Mouse (Mus musculus) G1E-ER4 (cell line): ENCODE data around the gene Brd2. TPM values are rescaled to one million over a fixed set of nuclear protein-coding genes. Genes with fewer than 3 reads are reported as not detected.

ENCODE experiments used
- GATA1 ChIP-seq: IDR thresholded peaks from one replicate; pipeline ENCODE4 v1.8.0; 2012; ENCODE audit warnings: low read length, inconsistent platforms
- polyA plus RNA-seq: library from polyadenylated mRNA; stranded (reverse); fragments of >175 nt; gene quantifications from 2 replicates; pipeline ENCODE4 v1.2.3, GENCODE M21; 2012

Gene Brd2
- polyA plus RNA-seq, 1 experiment = 215 TPM

DNA sequence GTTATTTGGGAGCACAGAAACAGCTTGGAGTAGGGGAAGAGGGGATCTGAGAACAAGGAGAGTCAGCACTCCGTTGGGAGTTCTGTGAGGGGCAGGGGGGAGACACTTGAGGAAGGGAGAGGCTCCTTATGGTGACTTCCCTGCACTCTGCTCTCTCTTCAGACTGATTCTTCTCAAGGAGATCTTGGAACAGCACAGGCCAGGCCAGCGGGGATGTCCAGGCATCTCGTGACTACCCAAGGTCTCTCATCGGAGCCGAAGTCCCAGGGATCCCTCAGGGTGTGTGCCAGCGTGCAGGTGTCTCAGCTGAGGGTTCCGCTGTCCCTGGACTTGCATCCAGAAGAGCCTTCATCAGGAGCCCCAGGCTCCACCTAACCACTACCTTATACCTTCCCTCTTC, 16.2 kb upstream of the Brd2 start:
- no peak for TF ChIP-seq GATA1

DNA sequence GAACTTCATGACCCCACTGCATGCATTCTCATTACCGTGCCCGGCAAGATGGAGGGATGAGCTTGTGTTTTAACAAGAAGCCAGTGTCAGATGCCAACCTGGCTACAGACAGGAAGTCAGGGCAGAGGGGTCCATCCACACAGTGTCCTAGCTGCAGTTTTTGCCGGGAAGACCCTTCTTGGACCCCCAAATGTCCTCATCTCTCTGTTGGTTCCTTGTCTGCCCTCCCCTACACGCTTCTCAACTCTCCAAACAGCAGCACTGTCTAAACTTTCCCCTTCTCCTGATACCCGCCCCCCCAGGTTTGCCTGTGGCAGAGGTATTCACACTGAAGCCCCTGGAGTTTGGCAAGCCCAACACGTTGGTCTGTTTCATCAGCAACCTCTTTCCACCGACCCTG, 15.2 kb upstream of the Brd2 start:
- TF ChIP-seq GATA1 = no peak

DNA sequence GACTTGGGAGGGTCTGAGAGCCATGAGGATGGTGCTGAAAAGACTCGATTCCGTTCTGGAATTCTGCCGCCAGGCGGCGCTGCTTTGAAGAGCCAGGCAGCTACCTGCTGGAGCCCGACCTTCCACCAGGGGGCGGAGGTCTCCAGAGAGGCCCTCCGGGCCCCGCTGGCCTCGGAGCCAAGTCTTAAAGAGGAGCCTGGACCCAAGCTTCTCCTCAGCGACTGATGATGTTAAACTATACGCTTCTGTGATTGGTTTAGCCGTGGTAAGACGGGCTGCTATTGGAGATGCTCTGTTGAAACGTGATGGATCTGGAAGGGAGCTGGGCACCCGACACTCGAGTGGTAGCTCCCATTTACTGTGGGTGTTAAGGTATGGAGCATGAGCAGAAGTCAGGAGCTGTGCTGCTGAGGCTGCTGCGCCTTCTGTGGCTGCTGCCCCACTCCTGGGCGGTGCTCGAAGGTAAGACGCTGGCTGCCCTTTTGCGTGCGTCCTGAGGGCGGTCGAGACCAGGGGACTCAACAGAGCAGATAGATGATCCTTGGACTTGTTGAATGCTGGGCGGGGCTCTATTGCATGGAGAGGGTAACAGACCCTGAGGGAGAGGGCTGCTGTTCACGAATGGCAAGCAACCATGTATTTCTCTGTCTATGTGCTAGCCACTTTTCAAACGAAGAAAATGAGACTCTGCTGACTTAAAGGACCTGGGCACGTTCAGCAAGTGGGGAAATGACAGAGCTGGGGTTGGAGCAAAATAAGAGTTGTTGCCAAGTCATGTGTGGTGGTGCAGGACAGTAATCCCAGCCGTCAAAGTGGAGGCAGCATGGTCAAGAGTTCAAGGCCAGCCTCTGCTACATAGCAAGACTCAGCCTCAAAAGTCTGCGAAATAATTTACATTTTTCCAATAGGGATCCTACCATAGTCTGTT, 13.1 kb upstream of the Brd2 start:
- no peak for TF ChIP-seq GATA1

DNA sequence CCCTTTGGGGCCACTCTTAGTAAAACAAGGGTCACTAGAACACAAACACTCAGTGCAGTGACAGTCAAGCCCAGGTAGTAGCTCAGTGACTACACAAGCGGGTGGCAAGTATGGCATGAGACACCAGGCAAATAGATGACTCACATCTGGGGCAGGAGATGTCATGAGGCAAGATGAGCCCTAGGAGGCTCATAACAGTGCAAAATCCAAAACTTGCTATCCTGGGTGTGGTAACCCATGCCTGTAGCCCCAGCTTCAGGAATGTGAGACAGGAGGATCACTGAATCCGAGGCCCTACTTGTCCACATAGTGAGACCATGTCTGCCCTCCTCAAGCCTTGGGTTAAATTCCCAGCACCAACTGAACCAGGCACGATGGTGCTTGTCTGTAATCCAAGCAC, 12.0 kb upstream of the Brd2 start:
- TF ChIP-seq GATA1 = no peak

DNA sequence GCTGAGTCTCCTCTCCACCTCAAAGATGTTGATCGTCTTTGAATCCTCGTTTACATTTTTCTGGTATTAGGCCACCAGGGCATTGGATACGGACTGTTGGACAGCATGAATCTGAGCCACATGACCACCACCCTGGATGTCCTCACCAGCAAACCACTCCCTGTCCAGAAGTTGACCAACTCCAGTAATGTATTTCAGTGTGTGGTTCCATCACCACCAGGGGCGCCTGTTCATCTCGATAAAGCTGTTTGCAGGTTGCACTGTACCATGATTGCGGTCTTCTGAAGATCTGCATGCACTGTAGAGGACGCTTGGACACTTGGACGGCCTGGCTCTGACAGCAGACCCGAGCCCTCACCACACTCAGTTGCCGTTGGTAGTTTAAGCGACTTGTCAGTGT, 10.9 kb upstream of the Brd2 start:
- TF ChIP-seq GATA1 = no peak

DNA sequence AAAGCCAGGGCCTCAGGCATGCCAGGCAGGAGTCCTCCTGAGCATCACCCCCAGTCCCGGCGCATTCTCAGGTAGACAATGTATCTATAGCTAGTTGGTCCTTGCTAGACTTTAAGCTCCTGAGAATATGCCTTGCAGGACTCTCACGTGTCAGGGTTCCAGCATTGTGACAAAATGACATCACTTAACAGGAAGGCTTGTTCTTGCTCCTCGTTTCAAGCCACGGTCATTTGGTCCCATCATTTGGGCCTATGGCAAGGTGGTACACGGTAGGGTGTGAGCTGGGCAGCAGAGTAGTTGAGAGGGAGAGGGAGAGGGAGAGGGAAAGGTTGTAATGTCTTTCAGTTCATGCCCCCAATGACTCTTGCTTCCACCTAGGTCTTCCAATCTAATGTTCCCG, 9.5 kb upstream of the Brd2 start:
- no peak for TF ChIP-seq GATA1

DNA sequence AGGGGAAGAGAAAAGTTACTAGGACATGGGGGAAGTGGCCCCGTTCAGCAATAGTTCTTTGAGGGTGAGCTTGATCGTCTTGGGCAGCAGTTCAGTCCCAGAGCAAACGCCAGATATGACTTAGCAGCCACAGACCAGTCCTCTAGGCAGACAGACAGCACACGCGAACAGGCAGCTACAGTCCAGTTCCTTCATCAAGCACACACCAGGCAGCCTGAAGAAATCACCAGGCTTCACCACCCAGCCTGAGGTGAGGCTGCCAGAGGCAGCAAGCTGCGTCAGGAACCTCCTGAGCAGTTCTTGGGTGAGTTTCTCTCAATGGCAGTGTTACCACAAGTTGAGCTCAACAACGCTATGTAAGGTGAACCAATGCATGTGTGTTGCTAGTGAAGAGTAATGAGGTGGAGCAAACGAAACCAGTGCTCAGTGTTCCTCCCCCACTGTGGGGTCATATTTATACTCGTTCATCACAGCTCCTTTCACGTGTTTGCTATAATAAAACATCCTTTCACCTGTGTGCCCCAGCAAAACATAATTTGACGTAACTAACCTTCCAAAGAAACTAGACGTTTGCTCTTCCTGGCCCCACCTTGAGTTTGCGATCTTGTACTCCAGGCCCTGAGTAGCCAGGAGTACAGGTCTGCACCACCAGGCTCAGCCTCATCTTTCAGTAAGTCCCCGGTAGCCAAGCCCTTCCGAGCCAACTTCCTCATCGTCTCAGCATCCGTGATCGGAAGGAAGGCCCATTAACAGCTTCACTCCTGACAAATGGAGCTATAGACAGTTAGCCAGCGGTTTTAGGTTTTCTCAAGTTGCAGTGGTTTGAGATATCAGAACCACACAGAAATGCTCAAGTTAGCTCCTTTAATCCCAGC, 7.9 kb upstream of the Brd2 start:
- no peak for TF ChIP-seq GATA1

DNA sequence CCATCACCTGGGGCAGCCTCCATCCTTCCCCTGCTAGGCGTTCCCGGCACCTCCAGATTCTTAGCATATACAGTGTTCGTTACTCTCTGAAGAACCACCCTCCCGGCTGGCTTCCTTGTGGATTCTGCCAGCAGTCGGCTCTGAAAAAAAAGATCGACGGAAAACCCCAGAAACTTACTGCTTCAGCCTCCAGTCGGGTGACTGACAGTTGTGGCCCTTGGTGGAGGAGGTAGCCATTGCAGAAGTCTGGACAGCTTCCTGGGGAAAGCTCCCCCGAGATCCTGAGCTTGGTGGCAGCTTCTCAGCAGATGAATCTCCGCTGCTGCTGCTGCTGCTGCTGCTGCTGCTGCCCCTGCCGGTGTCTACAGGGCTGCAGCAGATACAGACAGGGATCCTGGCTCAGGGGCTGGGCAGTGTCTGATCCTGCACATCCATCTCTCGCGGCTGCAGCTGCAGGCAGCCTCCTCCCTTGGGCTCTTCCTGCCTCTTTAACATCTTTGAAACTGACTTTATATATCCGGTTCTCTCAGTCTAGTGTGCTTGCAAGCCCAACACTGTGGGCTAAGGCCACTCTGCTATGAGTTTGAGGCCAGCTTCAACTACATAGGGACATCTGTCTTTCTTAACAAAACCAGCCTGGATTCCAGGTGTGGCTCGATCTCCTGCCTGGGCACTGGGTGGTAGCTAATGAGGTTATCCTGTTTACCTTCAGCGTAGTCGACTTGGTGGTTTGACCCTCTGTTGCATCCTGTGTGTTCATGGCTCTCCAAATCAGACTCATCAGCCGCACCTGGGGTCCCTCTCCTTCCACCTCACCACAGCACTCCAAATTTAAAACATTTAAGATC, 6.7 kb upstream of the Brd2 start:
- no peak for TF ChIP-seq GATA1

DNA sequence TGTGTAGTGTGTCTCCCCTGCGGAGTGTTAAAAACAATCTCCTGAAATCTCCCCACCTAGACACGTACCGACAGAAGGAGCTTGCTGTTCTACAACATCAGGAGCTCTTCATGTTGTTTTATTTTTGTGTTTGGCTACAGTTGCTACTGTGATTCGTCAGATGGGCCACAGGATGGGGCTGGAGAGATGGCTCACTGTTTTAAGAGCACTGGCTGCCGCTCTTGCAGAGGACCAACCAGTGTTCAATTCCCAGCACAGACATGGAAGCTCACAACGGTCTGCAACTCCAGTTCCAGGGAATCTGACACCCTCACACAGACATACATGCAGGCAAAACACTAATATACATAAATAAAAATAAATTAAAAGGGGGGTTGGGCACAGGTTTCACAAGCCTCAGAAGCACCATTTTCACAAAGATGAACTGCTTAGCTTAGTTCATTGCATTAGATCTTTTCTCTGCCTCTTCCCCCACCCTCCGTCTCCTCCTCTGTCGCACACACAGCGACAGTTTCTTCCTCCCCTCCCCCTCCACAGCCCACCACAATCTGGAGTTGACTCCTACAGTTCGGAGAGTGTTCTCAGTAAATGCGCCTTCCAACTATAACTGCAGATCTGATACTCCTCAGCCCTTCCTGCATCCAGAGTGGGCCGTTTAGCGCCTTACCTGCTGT, 6.0 kb upstream of the Brd2 start:
- TF ChIP-seq GATA1 = no peak

DNA sequence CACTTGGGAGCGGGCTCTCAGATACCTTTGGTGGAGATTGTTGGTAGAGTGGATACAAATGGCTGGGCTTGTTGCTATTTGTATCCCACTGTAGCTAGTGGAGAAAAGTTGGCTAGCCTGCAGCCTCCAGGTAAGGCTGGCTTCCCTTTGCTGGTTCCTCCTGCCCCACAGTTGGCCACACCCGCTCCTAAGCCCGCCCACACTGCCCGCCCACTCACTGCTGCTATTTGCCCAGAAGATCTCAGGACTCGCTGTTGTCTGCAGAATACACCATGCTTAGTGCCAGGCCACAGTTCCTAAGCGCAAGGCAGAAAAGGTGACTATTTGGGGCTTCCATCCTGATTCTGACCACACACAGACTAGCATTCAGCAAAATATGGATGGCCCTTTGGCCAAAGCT, 5.0 kb upstream of the Brd2 start:
- no peak for TF ChIP-seq GATA1

DNA sequence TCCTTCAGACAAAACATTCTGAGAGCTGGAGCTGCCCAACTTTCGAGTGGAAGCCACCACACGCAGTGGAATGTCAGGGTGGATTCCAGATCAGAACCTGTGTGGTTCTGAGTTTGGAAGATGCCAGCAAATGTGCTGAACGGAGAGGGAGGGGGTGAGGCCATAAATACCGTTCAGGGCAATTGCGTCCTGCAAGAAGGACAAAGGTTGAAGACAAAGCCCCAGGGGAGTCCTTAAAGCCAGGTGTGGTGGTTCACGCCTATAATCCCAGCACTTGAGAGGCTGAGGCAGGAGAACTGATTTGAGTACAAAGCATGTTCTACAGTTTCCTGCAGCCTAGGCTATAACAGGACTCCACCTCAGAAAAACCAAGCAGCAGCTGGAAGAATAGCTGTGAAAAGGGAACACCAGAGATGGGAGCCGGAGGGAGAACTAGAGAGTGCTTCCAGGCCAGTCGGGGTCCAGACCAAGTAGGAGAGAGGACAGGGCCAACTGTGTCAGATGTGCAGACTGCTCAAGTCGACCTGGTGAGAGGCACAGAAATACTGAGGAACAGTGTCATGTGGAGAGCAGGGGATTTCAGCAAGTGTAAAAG, 4.5 kb upstream of the Brd2 start:
- TF ChIP-seq GATA1 = no peak

DNA sequence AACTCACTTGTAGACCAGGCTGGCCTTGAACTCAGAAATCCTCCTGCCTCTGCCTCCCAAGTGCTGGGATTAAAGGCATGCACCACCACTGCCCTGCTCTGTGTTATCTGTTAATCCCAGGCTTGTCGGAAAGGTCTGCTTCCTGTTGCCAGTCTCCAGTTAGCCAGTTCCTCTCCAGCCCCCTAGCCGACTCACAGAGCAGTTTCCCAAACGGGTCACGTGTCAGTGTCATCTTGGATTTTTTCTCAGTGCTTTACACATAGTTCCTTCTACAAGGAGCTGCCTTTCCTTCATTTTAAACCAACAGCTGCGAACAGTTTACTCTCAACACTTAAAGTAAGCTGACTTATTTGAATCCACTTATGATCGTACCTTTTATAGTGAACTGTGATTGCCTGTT, 2.2 kb upstream of the Brd2 start:
- no peak for TF ChIP-seq GATA1

DNA sequence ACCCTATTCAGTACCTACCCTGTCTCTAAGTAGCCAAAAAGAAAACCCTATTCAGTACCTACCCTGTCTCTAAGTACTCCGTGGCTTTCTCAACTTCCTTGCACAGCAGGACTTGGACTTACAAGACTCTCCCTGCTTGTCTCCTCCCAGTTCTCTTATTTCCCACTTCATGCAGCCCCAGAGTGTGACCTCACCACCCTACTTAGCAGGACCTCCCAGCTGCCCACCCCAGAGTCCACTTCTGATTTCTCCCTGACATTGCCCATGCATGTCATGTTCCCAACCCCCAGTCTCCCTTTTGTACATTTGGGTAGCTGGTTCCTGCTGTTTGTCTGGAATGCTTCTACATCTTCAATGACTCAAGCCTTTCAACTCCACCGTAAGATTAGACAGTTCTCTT, 1.1 kb upstream of the Brd2 start:
- TF ChIP-seq GATA1 = no peak

DNA sequence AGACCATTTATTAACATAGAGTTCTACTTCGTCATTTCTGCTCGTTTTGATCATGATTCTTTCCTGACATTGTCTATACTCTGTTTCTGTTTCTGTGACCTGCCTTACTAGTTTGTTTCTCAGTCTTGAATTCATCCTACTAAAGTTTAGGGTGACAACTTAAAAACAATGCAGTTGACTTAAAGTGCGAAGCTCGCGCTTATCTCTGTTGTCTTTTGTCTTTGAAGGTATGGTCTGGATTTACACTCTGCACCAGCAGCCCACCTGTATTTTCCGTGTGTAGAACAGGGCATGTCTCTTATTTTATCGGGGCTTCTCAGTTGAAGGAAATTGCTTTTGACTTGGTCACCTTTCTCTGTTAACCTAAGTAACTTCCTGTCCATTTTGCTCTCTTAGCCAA, 677 bp upstream of the Brd2 start:
- TF ChIP-seq GATA1 = no peak

DNA sequence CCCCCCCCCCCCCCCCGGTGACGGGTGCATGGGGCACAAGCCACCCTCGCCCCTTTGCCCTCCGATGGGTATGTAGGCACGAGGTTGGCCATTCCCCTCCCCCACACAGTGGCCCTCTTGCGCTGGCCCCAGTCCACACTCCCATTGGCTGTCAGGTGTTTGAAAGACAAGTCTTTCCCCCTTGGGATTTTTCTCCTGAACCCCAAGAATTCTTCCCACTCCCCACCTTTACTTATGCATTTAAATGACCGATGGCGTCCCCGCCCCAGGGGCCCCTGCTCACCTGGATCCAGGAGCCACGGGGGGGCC, 601 bp downstream of the Brd2 start:
- TF ChIP-seq GATA1 = no peak
